Mouse (Mus musculus): ENCODE results near the gene Mapk1. TPM values are rescaled to one million over a fixed set of nuclear protein-coding genes. Genes with fewer than 3 reads are reported as not detected.
A peak's percentile ranks its signal among the peaks of the same experiment; 100 is the strongest.

The Mapk1 gene
- total RNA-seq, 2 experiments from 2014 or later: 448 to 457 TPM

GRCm38 (mm10) chr16:17015111-17015852 lies 32.1 kb downstream of the Mapk1 start:
- DNase-seq (ENCODE audit: low spot score in 2 of 2): peak; percentile 15 to 46

- no peak for DNase-seq (ENCODE audit: low spot score in 2 of 2)
Measured at GRCm38 (mm10) chr16:17015853-17016230, 32.7 kb downstream of the Mapk1 start.

- no peak for DNase-seq (ENCODE audit: low spot score in 2 of 2)
Measured at GRCm38 (mm10) chr16:17018071-17018470, 34.9 kb downstream of the Mapk1 start.

- no peak for DNase-seq (ENCODE audit: low spot score in 2 of 2)
Measured at GRCm38 (mm10) chr16:17024469-17025148, 41.4 kb downstream of the Mapk1 start.

GRCm38 (mm10) chr16:17029971-17030695 lies 47.0 kb downstream of the Mapk1 start:
- no peak for DNase-seq (ENCODE audit: low spot score in 2 of 2)

- DNase-seq (ENCODE audit: low spot score in 2 of 2): no peak
Measured at GRCm38 (mm10) chr16:17033754-17034153, 50.6 kb downstream of the Mapk1 start.

GRCm38 (mm10) chr16:17040716-17041115 lies 57.5 kb downstream of the Mapk1 start:
- no peak for DNase-seq (ENCODE audit: low spot score in 2 of 2)

- DNase-seq (ENCODE audit: low spot score in 2 of 2): no peak
Measured at GRCm38 (mm10) chr16:17041417-17041816, 58.2 kb downstream of the Mapk1 start.

- peak in 1 of 2 experiments; percentile 20 for DNase-seq (ENCODE audit: low spot score in 2 of 2)
Measured at GRCm38 (mm10) chr16:17044320-17044719, 61.1 kb downstream of the Mapk1 start.

GRCm38 (mm10) chr16:17045287-17045686 lies 62.1 kb downstream of the Mapk1 start:
- DNase-seq (ENCODE audit: low spot score in 2 of 2): no peak

GRCm38 (mm10) chr16:17049886-17050285 lies 66.7 kb downstream of the Mapk1 start:
- DNase-seq (ENCODE audit: low spot score in 2 of 2): no peak

GRCm38 (mm10) chr16:17052087-17052486 lies 68.9 kb downstream of the Mapk1 start:
- DNase-seq (ENCODE audit: low spot score in 2 of 2): no peak

GRCm38 (mm10) chr16:17053903-17054302 lies 70.7 kb downstream of the Mapk1 start:
- no peak for DNase-seq (ENCODE audit: low spot score in 2 of 2)

- DNase-seq (ENCODE audit: low spot score in 2 of 2): peak in 1 of 2 experiments; percentile 58
Measured at GRCm38 (mm10) chr16:17055584-17055983, 72.4 kb downstream of the Mapk1 start.

- no peak for DNase-seq (ENCODE audit: low spot score in 2 of 2)
Measured at GRCm38 (mm10) chr16:17062338-17062737, 79.2 kb downstream of the Mapk1 start.

- DNase-seq (ENCODE audit: low spot score in 2 of 2): no peak
Measured at GRCm38 (mm10) chr16:17067552-17067951, 84.4 kb downstream of the Mapk1 start.

- DNase-seq (ENCODE audit: low spot score in 2 of 2): peak; percentile 86 to 91
Measured at GRCm38 (mm10) chr16:17069511-17070443, 86.6 kb downstream of the Mapk1 start, which contains the start of gene Ypel1. Gene Ypel1 (plus strand): TSS chr16:17069696.

- no peak for DNase-seq (ENCODE audit: low spot score in 2 of 2)
Measured at GRCm38 (mm10) chr16:17070716-17071115, 87.5 kb downstream of the Mapk1 start.

- no peak for DNase-seq (ENCODE audit: low spot score in 2 of 2)
Measured at GRCm38 (mm10) chr16:17073000-17073399, 89.8 kb downstream of the Mapk1 start.

- DNase-seq (ENCODE audit: low spot score in 2 of 2): no peak
Measured at GRCm38 (mm10) chr16:17076301-17076700, 93.1 kb downstream of the Mapk1 start.

GRCm38 (mm10) chr16:17076869-17077268 lies 93.7 kb downstream of the Mapk1 start:
- DNase-seq (ENCODE audit: low spot score in 2 of 2): no peak
